Mouse (Mus musculus) lung, embryonic 14.5 days (tissue): ENCODE data around the gene Actn2. TPM values are rescaled to one million over a fixed set of nuclear protein-coding genes. Genes with fewer than 3 reads are reported as not detected.

Source experiments
- ATAC-seq: fragments of 200-750 bp; cut with Nextera tagmentation; 2 replicates; pipeline ENCODE4 v1.8.0; 2017; ENCODE audit warnings: mild to moderate bottlenecking, moderate TSS enrichment, moderate library complexity; ENCODE audit not compliant: insufficient read depth
- DNase-seq: peaks from one replicate; pipeline ENCODE4 v3.0.0-alpha.2; 2015
- H3K27ac ChIP-seq: fragments of 300-500 bp; sonication (generic); 2 replicates; pipeline ENCODE4 v1.5.1; 2014; ENCODE audit warnings: low read depth, mild to moderate bottlenecking, moderate library complexity
- H3K27me3 ChIP-seq: fragments of 300-500 bp; sonication (generic); 2 replicates; pipeline ENCODE4 v1.6.1; 2014; ENCODE audit warnings: low read length, control low read depth; ENCODE audit not compliant: insufficient read depth
- H3K36me3 ChIP-seq: fragments of 300-500 bp; sonication (generic); 2 replicates; pipeline ENCODE4 v1.6.1; 2014; ENCODE audit warnings: control low read depth; ENCODE audit not compliant: insufficient read depth
- H3K4me1 ChIP-seq: fragments of 300-500 bp; sonication (generic); 2 replicates; pipeline ENCODE4 v1.6.1; 2014; ENCODE audit warnings: antibody characterized with exemption, control low read depth; ENCODE audit not compliant: insufficient read depth
- H3K4me2 ChIP-seq: fragments of 300-500 bp; sonication (generic); 2 replicates; pipeline ENCODE4 v1.6.1; 2014; ENCODE audit warnings: mild to moderate bottlenecking
- H3K4me3 ChIP-seq: fragments of 300-500 bp; sonication (generic); 2 replicates; pipeline ENCODE4 v1.5.1; 2014; ENCODE audit warnings: low read depth, low read length
- H3K9ac ChIP-seq: fragments of 300-500 bp; sonication (generic); 2 replicates; pipeline ENCODE4 v1.6.1; 2014
- H3K9me3 ChIP-seq: fragments of 300-500 bp; sonication (generic); 2 replicates; pipeline ENCODE4 v1.6.1; 2016; ENCODE audit warnings: low read depth, low read length, control low read depth
- CTCF ChIP-seq: IDR thresholded peaks from 2 replicates; pipeline ENCODE4 v1.5.1; 2016; ENCODE audit warnings: antibody characterized with exemption, low read depth
- WGBS: fragments of 180-500 bp; shearing (Covaris S2); extraction: QIAGEN DNeasy Blood & Tissue Kit; methylation state at CpG from one replicate; pipeline ENCODE4 v1.1.7; 2014; 5-methylcytosine and 5-hydroxymethylcytosine counted together
- polyA plus RNA-seq: library from polyadenylated mRNA; unstranded; fragments of >200 nt; fragmentation: Nextera tagmentation; extraction: Ambion mirVana; gene quantifications from 2 replicates; pipeline ENCODE4 v1.2.1, GENCODE M21; 2014

The Actn2 gene
- polyA plus RNA-seq, 1 experiment from 2014 or later, result 0.57 TPM

- H3K4me3 ChIP-seq, result peak within 1 kb of the TSS; percentile 66
- peak within 1 kb of the TSS; percentile 68 for H3K4me2 ChIP-seq
- peak within 1 kb of the TSS; percentile 91 for H3K27ac ChIP-seq
- no peaks in the 10 kb centered on the region for H3K9me3 ChIP-seq
- H3K4me1 ChIP-seq, result peaks cover 10% of the 10 kb centered on the region; the same call in 1 of the 2 replicates
- no peaks in the 10 kb centered on the region for H3K27me3 ChIP-seq
- TF ChIP-seq CTCF, result no peak
- no peaks in the 10 kb centered on the region for H3K36me3 ChIP-seq
- peak within 1 kb of the TSS; percentile 62 for H3K9ac ChIP-seq
- ATAC-seq, result peak; percentile 100
- WGBS, result under 1% methylated on average over 69 of the region's 69 CpGs
- DNase-seq, result peak; percentile 98
These were observed 82.9 kb downstream of the Actn2 start, which contains the start of gene Mtr for GRCm38 (mm10) chr13:12257391-12258380. Gene Mtr, minus strand, starts transcription at chr13:12258113.

GRCm38 (mm10) chr13:12256871-12257390 is 83.6 kb downstream of the Actn2 start:
- TF ChIP-seq CTCF, result no peak
- 19% methylated on average over 10 of the region's 10 CpGs for WGBS
- Histone ChIP-seq H3K27ac (peak overlapping the region; percentile 91), H3K4me3 (peak overlapping the region; percentile 66), H3K9ac (peak overlapping the region; percentile 62), H3K4me1 (peaks cover 10% of the 10 kb centered on the region; the same call in 1 of the 2 replicates), H3K4me2 (peak overlapping the region; percentile 68), H3K36me3 (peaks cover 1% of the 10 kb centered on the region; the same call in 1 of the 2 replicates), H3K9me3 (no peaks in the 10 kb centered on the region), H3K27me3 (no peaks in the 10 kb centered on the region)
- ATAC-seq (no peak), DNase-seq (peak; percentile 42)

DNA sequence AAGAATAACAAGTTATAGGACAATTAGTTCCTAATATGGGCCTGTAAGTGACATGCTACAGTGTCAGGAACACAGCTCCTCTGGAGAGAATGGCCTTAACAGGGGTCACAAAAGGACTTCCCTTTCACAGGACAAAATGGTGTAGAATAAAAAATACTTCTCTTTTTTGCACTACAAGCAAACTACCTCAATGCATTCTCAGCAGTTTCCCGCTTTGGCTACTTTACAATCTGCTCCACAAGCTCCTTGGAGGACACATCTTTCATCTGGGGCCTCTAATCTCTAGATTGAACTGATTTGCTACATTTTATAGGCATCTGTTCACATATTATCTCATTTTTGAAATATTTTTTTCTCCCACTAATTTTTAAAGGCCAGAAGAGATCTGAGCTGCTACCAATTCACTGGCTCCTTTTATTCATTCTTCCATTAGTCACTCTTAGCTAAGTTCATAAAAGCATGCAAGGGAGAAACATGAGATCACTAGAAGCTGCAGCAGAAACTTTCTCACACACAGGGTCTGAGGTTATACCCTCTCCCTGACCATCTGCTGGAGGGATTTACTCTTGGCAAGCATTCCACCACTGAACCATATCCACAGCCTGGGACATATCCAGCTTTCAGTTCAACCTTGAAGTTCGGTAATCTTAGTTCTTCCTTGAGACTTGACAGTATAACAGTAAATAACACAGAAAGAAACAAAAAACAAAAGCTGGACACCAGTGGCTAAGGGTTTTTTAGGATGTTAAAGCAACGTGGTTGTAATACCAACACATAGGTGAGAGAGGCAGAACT is 84.5 kb downstream of the Actn2 start:
- ATAC-seq, result no peak
- Histone ChIP-seq H3K4me3 (peak overlapping the region; percentile 66), H3K9ac (no peak overlapping the region; the same call in 1 of the 2 replicates), H3K9me3 (no peaks in the 10 kb centered on the region), H3K27me3 (no peaks in the 10 kb centered on the region), H3K36me3 (peaks cover 6% of the 10 kb centered on the region; the same call in 1 of the 2 replicates), H3K4me1 (peaks cover 10% of the 10 kb centered on the region; the same call in 1 of the 2 replicates), H3K27ac (no peak overlapping the region), H3K4me2 (peak overlapping the region; percentile 68)
- TF ChIP-seq CTCF, result no peak
- WGBS, result 66% methylated on average over 3 of the region's 3 CpGs
- no peak for DNase-seq

DNA sequence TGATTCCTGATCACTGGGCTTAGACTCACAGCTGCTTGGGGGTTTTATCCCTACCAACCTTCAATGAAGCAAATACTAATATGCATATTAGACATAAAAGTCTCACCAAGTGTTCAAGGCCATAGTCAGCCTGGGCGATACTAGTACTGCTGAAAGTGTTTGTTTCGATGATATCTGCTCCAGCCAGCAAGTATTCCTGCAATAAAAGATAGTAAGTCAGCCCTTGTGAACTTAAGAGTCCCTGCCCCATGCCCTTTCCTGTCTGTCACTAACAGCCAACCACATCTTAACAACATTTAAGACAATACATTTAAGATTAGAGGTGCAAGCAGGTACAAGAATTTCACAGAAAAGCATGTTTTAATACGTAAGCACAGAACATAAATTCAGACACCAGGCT is 90.1 kb downstream of the Actn2 start:
- peaks cover 42% of the 10 kb centered on the region for H3K36me3 ChIP-seq
- no peak for TF ChIP-seq CTCF
- no peaks in the 10 kb centered on the region for H3K9me3 ChIP-seq
- H3K4me2 ChIP-seq, result no peak overlapping the region
- DNase-seq, result no peak
- ATAC-seq, result no peak
- H3K9ac ChIP-seq, result no peak overlapping the region
- H3K4me1 ChIP-seq, result no peaks in the 10 kb centered on the region
- no peaks in the 10 kb centered on the region for H3K27me3 ChIP-seq
- WGBS, result 91% methylated on average over 3 of the region's 3 CpGs
- H3K27ac ChIP-seq, result no peak overlapping the region
- no peak overlapping the region for H3K4me3 ChIP-seq

DNA sequence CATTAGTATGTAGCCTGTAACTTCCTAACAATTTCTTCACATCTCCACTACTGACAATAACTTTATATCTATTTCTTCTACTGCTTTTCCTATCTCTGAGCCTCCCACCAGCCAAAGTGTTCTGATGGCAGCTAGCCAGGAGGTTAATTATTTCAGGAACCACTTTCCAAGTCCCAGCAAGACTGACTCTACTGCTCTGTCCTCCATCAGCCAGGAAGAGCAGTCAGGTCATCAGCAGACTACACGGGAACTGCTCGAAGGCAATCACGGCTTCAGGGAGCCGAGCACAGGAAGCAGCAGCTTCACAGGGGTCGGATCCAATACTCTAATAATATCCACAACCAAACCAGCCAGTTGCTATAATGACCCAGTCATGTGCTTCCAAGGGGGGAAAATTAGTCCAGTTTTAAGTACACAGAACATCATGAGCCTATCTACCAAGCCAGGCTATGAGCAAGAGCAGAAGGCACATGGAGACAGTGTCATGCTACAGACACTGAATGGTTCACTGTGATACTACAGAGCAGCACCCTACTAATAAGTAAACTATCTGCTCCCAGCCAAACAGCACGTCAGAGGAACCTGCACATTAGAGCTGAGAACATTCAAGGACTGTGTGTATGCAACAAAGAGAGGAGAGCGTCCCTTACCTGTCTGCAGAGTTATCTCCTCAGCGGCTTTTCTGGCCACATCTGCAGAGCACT is 91.2 kb downstream of the Actn2 start:
- Histone ChIP-seq H3K36me3 (peaks cover 45% of the 10 kb centered on the region), H3K4me1 (no peaks in the 10 kb centered on the region), H3K4me2 (no peak overlapping the region), H3K9me3 (no peaks in the 10 kb centered on the region), H3K4me3 (no peak overlapping the region), H3K27ac (no peak overlapping the region), H3K27me3 (no peaks in the 10 kb centered on the region), H3K9ac (no peak overlapping the region)
- 82% methylated on average over 8 of the region's 8 CpGs for WGBS
- ATAC-seq, result no peak
- DNase-seq, result peak; percentile 6
- TF ChIP-seq CTCF, result no peak

DNA sequence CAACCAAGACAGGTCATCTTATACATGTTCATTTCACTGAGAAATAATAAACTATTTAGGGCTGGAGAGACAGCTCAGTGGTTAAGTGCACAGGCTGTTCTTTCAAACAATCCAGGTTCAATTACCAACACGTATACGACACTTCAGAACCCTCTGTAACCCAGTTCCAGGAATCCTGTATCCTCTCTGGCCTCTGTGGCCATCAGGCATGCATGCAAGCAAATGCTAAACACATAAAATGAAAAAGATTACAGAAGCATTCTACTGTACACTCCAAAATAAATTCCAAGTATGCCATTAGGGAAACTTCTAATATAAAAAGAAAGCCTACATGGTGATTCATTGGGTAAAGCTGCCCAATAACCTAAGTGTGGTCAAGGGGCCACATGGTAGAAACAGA is 94.6 kb downstream of the Actn2 start:
- H3K9me3 ChIP-seq, result no peaks in the 10 kb centered on the region
- no peak overlapping the region for H3K4me2 ChIP-seq
- H3K27me3 ChIP-seq, result no peaks in the 10 kb centered on the region
- no peak overlapping the region for H3K4me3 ChIP-seq
- DNase-seq (no peak), ATAC-seq (no peak)
- 91% methylated on average over 2 of the region's 2 CpGs for WGBS
- H3K9ac ChIP-seq, result no peak overlapping the region
- peaks cover 68% of the 10 kb centered on the region for H3K36me3 ChIP-seq
- no peaks in the 10 kb centered on the region for H3K4me1 ChIP-seq
- H3K27ac ChIP-seq, result no peak overlapping the region
- no peak for TF ChIP-seq CTCF
